Mouse (Mus musculus) hindbrain, embryonic 11.5 days (tissue): ENCODE measurements around the gene Farp1. TPM values are rescaled to one million over a fixed set of nuclear protein-coding genes. Genes with fewer than 3 reads are reported as not detected.

Experiments
- ATAC-seq: fragments of 200-750 bp; cut with Nextera tagmentation; 2 replicates; pipeline ENCODE4 v1.8.0; 2017; ENCODE audit warnings: mild to moderate bottlenecking, moderate TSS enrichment, moderate library complexity; ENCODE audit not compliant: low FRiP score
- DNase-seq: peaks from one replicate; pipeline ENCODE4 v3.0.0-alpha.2; 2015; ENCODE audit warnings: low spot score
- H3K27ac ChIP-seq: fragments of 300-500 bp; sonication (generic); 2 replicates; pipeline ENCODE4 v1.5.1; 2014; ENCODE audit warnings: mild to moderate bottlenecking, low read depth, low read length
- H3K27me3 ChIP-seq: fragments of 300-500 bp; sonication (generic); 2 replicates; pipeline ENCODE4 v1.6.1; 2014; ENCODE audit warnings: mild to moderate bottlenecking, low read length, moderate library complexity, mixed read lengths; ENCODE audit not compliant: control insufficient read depth, insufficient read depth
- H3K36me3 ChIP-seq: fragments of 300-500 bp; sonication (generic); 2 replicates; pipeline ENCODE4 v1.6.1; 2014; ENCODE audit warnings: mild to moderate bottlenecking, low read length, moderate library complexity, mixed read lengths; ENCODE audit not compliant: control insufficient read depth, insufficient read depth
- H3K4me1 ChIP-seq: fragments of 300-500 bp; sonication (generic); replicated peaks from 2 replicates; pipeline ENCODE4 v1.6.1; 2014; ENCODE audit warnings: low read length, mixed read lengths; ENCODE audit not compliant: control insufficient read depth, insufficient read depth
- H3K4me2 ChIP-seq: fragments of 300-500 bp; sonication (generic); replicated peaks from 2 replicates; pipeline ENCODE4 v1.6.1; 2014; ENCODE audit warnings: mild to moderate bottlenecking, low read depth, low read length
- H3K4me3 ChIP-seq: fragments of 300-500 bp; sonication (generic); 2 replicates; pipeline ENCODE4 v1.5.1; 2014; ENCODE audit warnings: low read depth, low read length
- H3K9ac ChIP-seq: fragments of 300-500 bp; sonication (generic); 2 replicates; pipeline ENCODE4 v1.6.1; 2014; ENCODE audit warnings: low read depth, low read length
- H3K9me3 ChIP-seq: fragments of 300-500 bp; sonication (generic); 2 replicates; pipeline ENCODE4 v1.6.1; 2016; ENCODE audit warnings: low read length; ENCODE audit not compliant: control insufficient read depth
- WGBS: fragments of 180-500 bp; shearing (Covaris S2); extraction: QIAGEN DNeasy Blood & Tissue Kit; methylation state at CpG from one replicate; pipeline ENCODE4 v1.1.7; 2014; 5-methylcytosine and 5-hydroxymethylcytosine counted together
- polyA plus RNA-seq: library from polyadenylated mRNA; unstranded; fragments of >200 nt; fragmentation: Nextera tagmentation; extraction: Ambion mirVana; gene quantifications from 2 replicates; pipeline ENCODE4 v1.2.1, GENCODE M21; 2014

Farp1 gene
- polyA plus RNA-seq, 1 experiment from 2014 or later, result 32.5 TPM

GRCm38 (mm10) chr14:121316136-121316535 is 281.1 kb downstream of the Farp1 start:
- no peak overlapping the region for H3K9ac ChIP-seq
- H3K36me3 ChIP-seq, result no peaks in the 10 kb centered on the region
- 67% methylated on average over 5 of the region's 5 CpGs for whole genome bisulfite sequencing
- peaks cover 4% of the 10 kb centered on the region; the same call in 1 of the 2 replicates for H3K4me1 ChIP-seq
- no peak for DNase-seq
- no peaks in the 10 kb centered on the region for H3K27me3 ChIP-seq
- no peak overlapping the region for H3K4me3 ChIP-seq
- no peak for ATAC-seq
- no peak overlapping the region for H3K4me2 ChIP-seq
- H3K27ac ChIP-seq, result no peak overlapping the region
- no peaks in the 10 kb centered on the region for H3K9me3 ChIP-seq

GRCm38 (mm10) chr14:121316631-121317311 is 281.8 kb downstream of the Farp1 start:
- DNase-seq (no peak), ATAC-seq (0 out of 2 replicates have a peak, but pooled peaks have one; percentile 33)
- no peak overlapping the region for H3K27ac ChIP-seq

GRCm38 (mm10) chr14:121317312-121317671 is 282.3 kb downstream of the Farp1 start:
- WGBS, result 93% methylated on average over 3 of the region's 3 CpGs
- Histone ChIP-seq H3K9ac (no peak overlapping the region), H3K4me1 (peaks cover 4% of the 10 kb centered on the region; the same call in 1 of the 2 replicates), H3K9me3 (no peaks in the 10 kb centered on the region), H3K36me3 (no peaks in the 10 kb centered on the region), H3K4me3 (no peak overlapping the region), H3K27me3 (no peaks in the 10 kb centered on the region), H3K27ac (no peak overlapping the region), H3K4me2 (no peak overlapping the region)
- DNase-seq, result no peak
- 0 out of 2 replicates have a peak, but pooled peaks have one; percentile 21 for ATAC-seq

More at GRCm38 (mm10) chr14:121316631-121317311, 281.8 kb downstream of the Farp1 start:
- Histone ChIP-seq H3K9me3 (no peaks in the 10 kb centered on the region), H3K4me3 (no peak overlapping the region), H3K4me1 (peaks cover 4% of the 10 kb centered on the region; the same call in 1 of the 2 replicates), H3K27me3 (no peaks in the 10 kb centered on the region), H3K9ac (no peak overlapping the region), H3K36me3 (no peaks in the 10 kb centered on the region), H3K4me2 (no peak overlapping the region)
- 72% methylated on average over 13 of the region's 13 CpGs for WGBS

- Histone ChIP-seq H3K4me2 (no peak overlapping the region), H3K36me3 (no peaks in the 10 kb centered on the region), H3K9ac (no peak overlapping the region), H3K4me1 (peaks cover 4% of the 10 kb centered on the region; the same call in 1 of the 2 replicates), H3K27me3 (no peaks in the 10 kb centered on the region), H3K9me3 (no peaks in the 10 kb centered on the region), H3K4me3 (no peak overlapping the region), H3K27ac (no peak overlapping the region)
- ATAC-seq, result no peak
- no peak for DNase-seq
- 90% methylated on average over 5 of the region's 5 CpGs for whole genome bisulfite sequencing
Observed at GRCm38 (mm10) chr14:121318382-121318781, 283.4 kb downstream of the Farp1 start.

GRCm38 (mm10) chr14:121322150-121322549 is 287.1 kb downstream of the Farp1 start:
- Histone ChIP-seq H3K36me3 (no peaks in the 10 kb centered on the region), H3K4me1 (peaks cover 2% of the 10 kb centered on the region; the same call in 1 of the 2 replicates), H3K27me3 (no peaks in the 10 kb centered on the region), H3K9ac (no peak overlapping the region), H3K4me3 (no peak overlapping the region), H3K27ac (no peak overlapping the region), H3K9me3 (no peaks in the 10 kb centered on the region), H3K4me2 (no peak overlapping the region)
- 85% methylated on average over 5 of the region's 5 CpGs for WGBS
- no peak for ATAC-seq
- no peak for DNase-seq

- Histone ChIP-seq H3K27me3 (no peaks in the 10 kb centered on the region), H3K27ac (no peak overlapping the region), H3K36me3 (no peaks in the 10 kb centered on the region), H3K9ac (no peak overlapping the region), H3K4me3 (no peak overlapping the region), H3K9me3 (no peaks in the 10 kb centered on the region), H3K4me1 (no peaks in the 10 kb centered on the region), H3K4me2 (no peak overlapping the region)
- DNase-seq, result no peak
- ATAC-seq, result no peak
- 86% methylated on average over 7 of the region's 7 CpGs for WGBS
Observed at GRCm38 (mm10) chr14:121322641-121323040, 287.6 kb downstream of the Farp1 start.

- DNase-seq (no peak), ATAC-seq (no peak)
- H3K9ac ChIP-seq, result no peak overlapping the region
- H3K4me2 ChIP-seq, result no peak overlapping the region
- no peaks in the 10 kb centered on the region for H3K9me3 ChIP-seq
- 84% methylated on average over 17 of the region's 17 CpGs for WGBS
- no peak overlapping the region for H3K4me3 ChIP-seq
- no peak overlapping the region for H3K27ac ChIP-seq
- H3K27me3 ChIP-seq, result no peaks in the 10 kb centered on the region
- no peaks in the 10 kb centered on the region for H3K36me3 ChIP-seq
- H3K4me1 ChIP-seq, result no peaks in the 10 kb centered on the region
Observed at GRCm38 (mm10) chr14:121324521-121325330, 289.7 kb downstream of the Farp1 start.

- H3K27me3 ChIP-seq, result no peaks in the 10 kb centered on the region
- ATAC-seq, result no peak
- H3K27ac ChIP-seq, result no peak overlapping the region
Observed at GRCm38 (mm10) chr14:121326432-121326831, 291.4 kb downstream of the Farp1 start.

More at GRCm38 (mm10) chr14:121326432-121326831, 291.4 kb downstream of the Farp1 start:
- no peak overlapping the region for H3K4me3 ChIP-seq
- H3K9ac ChIP-seq, result no peak overlapping the region
- H3K4me1 ChIP-seq, result no peaks in the 10 kb centered on the region
- H3K4me2 ChIP-seq, result no peak overlapping the region
- no peaks in the 10 kb centered on the region for H3K36me3 ChIP-seq
- no peaks in the 10 kb centered on the region for H3K9me3 ChIP-seq
- WGBS, result 83% methylated on average over 2 of the region's 2 CpGs
- no peak for DNase-seq
